Mouse (Mus musculus) lung, postnatal 14 days (tissue): ENCODE results near the gene Zc2hc1c.
"Not testable (repeated sequence)": the region's sequence is repeated elsewhere in the genome, so short reads cannot be mapped to it uniquely, and the experiment has no call there.

Experiments
- DNase-seq: peaks from one replicate; pipeline ENCODE4 v3.0.0; 2021

Zc2hc1c gene

DNA sequence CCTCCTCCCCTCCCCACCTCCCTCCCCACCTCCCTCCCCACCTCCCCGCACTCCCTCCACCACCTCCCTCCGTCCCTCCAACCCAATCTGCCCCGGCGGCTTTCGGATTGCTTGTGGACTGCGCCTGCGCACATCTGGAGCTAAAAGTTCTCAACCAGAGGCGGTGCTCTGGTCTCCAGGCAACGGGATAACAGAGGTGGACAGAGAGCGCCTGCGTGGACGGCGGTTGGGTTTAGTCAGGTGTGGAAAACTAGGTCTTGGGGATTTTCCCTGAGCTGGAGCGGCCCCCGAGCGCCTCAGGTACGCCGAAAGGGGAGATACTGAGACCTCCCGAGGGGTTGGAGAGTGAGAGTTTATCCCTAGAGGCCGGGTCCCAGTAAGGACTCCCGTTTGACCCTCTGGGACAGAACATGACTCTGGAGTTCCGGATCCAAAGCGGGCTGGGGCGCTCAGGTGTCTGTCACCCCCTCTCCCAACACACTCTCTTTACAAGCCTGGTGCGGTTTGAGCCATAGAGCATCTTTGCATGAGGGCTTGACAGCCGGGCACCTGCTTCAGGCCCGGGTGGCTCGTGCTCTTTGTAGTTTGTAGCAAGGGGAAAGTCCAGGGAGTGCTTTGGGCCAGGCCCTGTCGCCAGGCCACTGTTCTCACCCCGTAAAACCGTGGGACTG lies at the start of gene Zc2hc1c:
Gene Zc2hc1c (plus strand): TSS at position 106 of the 671 bp plus-strand sequence.
- peak; percentile 91 for DNase-seq

DNA sequence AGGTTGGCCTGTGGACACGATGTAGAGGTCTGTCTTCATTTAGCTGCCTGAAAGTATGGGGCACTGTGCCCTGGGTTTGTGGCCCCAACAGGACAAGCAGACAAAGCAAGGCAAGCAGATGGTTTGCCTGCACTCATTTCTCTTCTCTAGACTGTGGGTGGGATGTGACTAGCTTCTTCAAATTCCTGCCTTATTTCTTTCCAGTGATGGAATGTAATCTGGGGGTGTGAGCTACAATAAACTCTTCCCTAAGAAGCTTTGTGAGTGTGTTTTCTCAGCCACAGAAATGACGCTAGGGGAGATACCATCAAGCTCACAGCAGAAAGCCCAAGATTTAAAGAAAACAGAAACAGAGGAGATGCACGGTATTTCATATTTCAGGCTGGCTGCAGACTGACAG lies 36.3 kb upstream of the Zc2hc1c start:
- DNase-seq, result no peak

DNA sequence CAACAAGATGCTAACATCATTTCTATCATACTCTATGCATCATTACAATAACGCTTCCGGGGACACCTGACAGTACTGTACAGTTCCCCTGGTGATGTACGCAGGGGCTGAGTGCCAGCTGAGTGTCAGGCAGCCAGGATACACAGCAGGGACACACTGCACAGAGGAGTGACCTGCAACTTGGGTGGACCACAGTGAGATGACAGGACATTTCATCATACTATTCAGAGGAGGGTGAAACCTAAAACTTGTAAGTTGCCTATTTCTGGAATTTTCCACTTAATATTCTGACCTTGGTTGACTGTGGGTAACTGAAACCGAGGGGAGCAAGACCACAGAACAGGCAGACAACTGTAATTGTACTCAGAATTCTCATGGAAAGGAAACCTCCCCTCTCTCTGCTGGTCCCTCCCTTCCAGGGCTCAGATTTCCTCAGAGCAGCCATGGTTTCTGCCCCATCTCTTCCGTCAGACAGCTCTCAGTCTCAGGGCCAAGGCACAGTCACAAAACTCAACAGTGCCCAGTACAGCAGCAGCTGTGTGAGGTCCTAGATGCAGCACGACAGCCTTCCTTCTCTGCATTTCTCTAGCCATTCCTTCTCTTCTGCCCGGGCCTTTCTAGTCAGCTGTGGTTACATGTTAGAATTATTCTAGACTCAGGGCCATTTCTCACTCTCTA lies 32.2 kb upstream of the Zc2hc1c start:
- DNase-seq, result no peak

DNA sequence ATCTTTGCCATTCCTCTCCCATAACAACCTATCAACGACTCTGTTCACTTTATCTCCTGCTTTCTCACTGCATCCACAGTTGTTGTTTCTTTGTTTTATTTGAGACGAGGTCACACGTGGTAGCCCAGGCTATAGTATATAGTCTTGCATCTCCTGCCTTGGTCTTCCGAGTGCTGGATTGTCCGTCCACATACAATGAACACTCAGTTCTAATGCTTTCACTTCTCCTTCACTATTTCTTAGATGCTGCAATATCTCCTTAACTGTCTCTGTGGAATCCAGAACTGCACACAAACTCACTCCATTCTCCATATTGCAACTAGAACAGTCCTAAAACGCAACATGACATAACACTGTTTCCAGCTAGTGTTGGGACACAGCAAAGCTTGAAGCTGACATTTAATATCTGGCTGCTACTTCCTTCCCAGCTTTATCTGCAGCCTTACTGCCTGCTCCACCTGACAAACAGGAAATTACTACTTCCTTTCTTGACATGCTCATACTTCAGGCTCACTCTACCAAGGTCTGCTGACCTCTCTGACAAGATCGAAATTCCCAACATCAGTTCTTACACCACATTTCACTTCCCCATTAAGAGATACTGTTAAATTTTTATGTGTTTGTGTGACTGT lies 31.3 kb upstream of the Zc2hc1c start:
- no peak for DNase-seq

DNA sequence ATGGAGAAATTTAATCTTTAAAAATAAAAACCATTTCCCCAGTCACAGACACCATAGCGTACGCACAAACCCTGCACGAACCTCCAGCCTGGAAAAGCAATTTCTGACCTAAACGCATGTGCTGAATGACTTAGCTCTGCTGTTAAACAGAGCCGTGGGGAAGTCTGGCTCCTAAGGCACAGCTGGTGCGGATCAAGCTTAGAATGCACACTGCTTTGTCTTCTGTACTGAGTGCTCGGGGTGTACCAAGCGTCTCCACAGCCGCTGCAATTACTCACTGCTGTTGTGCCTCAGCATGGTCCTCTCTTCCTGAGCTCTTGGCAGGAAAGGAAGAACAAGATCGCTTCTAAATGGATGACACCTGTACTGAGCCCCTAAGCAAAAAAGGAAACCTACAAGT lies 25.9 kb upstream of the Zc2hc1c start:
- DNase-seq, result no peak

DNA sequence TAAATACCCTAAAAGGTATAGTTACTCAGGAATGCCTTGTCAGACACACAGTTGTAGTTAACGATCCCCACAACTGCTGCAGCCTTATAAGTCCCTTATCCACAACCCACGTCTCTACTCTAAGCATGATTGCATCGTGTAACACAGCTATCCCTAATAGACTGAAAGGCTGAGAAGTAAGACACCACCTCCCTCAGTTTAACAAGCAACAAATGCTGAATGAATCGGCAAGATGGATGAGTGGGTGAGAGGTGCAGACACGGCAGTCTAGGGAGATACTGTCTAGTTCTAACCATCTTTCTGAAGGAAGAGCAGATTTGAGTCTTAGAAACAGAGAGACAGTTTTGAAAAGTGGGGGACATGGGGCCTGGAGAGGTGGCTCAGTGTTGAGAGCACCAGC lies 25.2 kb upstream of the Zc2hc1c start:
- DNase-seq, result no peak

DNA sequence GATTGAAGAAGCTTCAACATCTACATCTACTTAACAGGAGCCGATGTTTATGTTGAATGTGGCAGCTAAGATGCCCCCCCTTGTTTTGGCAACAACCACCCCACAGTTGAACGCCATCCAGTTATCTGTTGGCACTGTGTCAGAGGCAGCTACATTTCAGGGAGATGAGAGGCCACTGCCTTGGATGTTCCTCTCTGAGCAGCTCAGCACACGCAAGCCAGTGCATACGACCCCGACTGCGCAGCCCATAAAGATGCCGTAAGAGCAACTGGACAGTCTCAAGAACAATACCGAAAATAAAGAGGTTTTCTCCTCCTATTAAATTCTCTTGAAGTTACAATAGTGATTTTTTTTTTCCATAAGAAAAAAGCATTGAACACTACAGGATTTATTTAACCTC lies 23.9 kb upstream of the Zc2hc1c start:
- no peak for DNase-seq

DNA sequence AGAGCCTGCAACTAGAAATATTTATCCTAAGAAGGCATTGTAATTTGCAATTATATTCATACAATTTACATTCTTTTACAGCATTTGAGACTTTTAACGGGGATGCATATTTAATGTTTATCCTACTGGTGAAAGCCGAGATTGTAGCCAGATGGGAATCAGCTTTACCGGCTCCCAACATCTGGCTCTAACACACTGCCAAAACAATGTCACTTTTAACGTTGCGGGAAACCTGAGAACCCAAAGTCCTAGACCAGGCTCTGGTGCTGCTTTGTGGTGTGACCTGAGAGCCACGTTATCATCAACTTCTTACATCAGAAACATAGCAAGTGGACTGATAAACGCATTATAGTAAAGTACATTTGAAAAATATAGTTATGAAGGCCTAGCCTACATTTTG lies 23.5 kb upstream of the Zc2hc1c start:
- DNase-seq, result no peak

DNA sequence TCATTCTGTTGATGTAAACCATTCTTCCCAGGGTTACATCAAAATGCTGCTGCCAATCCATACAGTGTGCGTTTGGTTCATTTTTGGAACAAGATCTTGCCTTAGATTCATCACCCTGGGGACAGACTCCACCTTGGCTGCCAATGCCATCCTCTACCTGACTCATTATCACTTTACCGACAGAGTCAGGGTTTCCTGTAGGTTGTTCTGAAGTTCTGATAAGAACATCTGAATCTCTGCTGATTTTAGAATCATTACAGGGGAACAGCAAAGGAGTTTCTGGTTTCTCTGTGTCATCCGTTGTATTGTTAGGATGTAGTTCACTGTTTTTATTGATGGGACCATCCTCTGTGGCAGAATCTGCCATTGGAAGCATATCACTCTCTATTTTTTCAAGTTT lies 22.1 kb upstream of the Zc2hc1c start:
- DNase-seq, result no peak

DNA sequence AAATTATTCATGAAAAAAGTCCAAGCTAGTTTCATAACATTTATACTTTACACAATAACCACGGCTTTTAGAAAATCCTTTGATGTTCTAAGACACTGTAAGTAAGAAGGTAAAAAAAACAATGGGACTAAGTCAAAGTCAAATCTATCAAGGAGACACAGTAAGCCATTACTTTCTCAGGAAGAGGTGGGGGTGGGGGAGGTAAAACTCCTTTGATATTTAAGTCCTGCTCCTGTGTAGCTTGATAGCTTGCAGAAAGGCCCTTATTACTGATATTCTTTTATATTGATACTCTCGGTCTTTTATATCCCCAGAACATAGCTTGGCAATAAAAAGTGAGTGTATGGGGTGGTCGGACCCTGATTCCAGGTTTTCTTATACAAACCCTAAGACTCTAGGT lies 18.6 kb upstream of the Zc2hc1c start:
- DNase-seq, result no peak

DNA sequence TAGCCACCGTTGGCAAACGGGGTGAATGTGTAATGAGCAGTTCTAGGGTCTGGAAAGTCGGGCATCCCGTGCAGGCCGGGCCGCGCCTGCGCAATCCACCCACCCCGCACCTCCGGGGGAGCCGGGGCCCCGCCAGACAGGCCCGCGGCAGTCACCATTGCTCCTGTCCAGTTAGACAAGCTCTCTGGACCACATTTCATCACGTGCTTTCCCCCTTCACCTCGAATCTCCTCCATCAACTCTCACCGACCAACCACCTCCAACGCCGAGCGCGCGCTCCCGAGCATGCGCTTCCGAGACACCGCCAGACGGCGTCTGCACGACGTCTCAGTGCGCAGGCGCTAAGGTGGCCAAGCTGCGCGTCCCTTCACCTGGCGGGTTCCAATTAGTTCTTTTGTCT lies 18.1 kb upstream of the Zc2hc1c start, which contains the start of gene Mlh3:
Gene Mlh3 (minus strand): TSS at position 281 of the 400 bp plus-strand sequence.
- peak; percentile 84 for DNase-seq

DNA sequence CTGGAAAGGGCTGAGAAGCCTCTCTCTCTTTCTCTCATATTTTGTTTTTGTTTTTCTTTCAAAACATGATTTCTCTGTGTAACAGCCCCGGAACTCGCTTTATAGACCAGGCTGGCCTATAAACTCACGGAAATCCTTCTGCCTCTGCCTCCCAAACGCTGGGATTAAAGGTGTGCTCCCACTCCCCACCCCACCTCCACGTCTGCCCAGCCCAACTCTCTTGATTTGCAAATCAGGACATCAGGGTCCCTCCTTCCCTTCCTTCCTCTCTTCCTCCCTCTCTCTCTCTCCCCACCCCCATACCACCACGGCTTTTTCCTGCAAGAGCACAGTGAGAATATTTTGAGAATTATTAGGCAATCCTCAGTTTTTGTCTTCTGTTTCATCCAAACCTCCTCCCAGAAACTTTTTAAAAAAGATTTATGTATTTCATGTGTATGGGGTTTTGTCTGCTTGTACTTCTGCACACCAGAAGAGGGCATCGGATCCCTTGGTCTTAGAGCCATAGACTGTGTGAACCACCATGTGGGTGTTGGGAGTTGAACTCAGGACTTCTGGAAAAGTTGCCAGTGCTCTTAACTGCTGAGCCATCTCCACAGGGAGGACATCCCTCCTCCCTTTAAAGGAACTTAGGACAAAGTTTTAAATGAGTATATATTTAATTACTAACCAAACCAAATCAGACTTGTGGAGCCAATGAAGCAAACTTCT lies 17.1 kb upstream of the Zc2hc1c start:
- DNase-seq, result no peak

DNA sequence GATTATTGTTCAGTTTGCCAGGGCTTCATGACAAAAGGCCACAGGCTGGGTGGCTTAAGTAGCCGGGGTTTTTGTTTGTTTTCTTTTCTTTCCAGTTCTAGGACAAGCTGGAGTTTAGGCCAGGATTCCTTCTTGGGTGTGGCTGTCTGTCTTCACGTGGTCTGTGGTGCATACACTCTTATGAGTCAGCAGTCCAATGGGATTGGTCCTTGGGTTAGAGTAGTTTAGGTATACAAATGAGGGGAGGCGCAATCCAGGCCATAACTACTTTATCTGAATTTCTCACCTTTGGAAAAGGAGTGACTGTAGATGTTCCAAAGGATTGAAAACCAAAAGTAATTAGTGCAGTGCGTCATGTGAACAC lies 16.6 kb upstream of the Zc2hc1c start:
- no peak for DNase-seq

DNA sequence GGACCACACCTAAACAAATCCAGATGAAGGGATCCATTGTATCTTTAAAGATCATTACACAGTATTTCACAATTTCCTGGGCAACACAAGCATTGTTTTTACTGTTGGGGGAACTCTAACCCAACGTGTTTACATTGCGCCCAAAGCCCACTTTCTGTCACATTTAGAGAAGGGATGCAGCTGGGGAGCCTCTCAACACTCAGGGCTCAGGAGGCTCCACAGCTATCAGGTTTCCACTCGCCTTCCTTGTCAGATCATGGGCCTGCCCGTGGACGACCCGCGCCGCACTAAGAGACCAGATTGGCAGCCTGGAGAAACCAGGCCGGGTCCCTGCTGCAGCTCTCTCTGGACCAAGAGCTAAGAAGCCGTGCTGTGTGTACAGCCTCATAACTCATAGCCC lies 14.9 kb upstream of the Zc2hc1c start:
- no peak for DNase-seq

DNA sequence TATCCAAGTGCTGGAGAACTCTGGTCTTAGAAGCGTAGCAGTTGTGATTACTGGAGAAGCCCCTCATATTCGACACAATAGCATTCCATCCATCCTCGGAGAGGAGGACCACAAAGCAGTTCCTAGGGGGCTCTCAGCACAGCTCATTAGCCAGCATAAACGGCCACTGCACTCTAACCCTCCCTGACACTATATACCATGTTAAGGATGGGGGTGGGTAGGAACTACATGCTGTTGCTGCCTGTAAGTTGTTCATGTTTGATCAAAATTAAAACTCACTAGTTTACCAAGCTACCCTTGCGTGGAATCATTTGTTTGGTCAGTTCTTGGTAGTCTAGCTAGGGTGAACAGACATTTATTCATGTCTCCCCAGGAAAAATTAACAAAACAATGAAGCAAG lies 12.1 kb upstream of the Zc2hc1c start:
- DNase-seq, result no peak

DNA sequence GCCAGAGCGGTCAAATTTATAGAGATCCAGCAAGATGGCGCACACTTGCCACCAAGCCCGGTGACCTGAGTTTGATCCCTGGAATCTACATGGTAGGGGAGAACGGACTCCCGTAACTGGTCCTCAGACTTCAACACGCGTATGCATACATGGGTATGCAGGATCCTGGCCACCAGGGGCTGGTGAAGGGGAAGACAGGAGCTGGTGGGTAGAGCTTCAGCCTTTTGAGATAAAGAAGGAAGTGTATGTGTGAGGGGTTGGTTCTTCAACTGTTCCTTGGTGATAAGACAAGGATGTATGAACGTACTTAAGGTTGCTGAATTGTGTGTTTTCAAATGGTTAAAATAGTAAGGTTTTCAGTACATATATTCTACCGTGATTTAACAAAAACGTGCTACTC lies 9.5 kb upstream of the Zc2hc1c start:
- DNase-seq, result no peak

DNA sequence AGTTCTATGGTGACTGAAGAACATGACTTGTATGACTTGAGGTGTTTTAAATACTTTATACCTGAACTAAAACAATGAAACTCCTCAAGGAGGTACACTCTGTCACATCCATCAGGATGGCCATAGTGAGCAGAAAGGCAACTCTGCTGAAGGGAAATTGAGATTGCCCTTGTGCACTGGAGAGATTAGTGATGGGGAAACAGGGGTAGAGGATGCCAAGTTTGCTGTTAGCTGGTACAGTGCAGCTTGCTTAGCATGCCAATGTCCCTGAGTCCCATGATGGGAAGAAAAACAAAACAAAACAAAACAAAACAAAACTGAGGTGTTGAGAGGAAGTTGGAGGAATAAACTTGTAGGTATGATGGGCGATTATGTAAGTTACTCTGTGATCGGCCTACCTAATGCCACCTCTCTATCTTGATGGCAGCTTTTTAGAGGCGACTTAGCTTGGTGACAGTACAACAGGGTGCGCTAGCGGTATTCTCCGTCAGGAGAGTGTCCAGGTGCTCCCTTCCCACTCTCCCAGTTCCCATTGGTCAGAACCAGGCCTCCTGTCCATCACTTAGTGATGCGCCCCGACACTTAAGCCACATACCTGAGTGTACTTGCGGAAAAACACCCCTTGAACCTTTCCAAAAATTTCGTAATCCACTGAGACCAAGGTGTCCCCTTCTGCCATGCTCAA lies 8.9 kb upstream of the Zc2hc1c start:
- DNase-seq, result no peak

DNA sequence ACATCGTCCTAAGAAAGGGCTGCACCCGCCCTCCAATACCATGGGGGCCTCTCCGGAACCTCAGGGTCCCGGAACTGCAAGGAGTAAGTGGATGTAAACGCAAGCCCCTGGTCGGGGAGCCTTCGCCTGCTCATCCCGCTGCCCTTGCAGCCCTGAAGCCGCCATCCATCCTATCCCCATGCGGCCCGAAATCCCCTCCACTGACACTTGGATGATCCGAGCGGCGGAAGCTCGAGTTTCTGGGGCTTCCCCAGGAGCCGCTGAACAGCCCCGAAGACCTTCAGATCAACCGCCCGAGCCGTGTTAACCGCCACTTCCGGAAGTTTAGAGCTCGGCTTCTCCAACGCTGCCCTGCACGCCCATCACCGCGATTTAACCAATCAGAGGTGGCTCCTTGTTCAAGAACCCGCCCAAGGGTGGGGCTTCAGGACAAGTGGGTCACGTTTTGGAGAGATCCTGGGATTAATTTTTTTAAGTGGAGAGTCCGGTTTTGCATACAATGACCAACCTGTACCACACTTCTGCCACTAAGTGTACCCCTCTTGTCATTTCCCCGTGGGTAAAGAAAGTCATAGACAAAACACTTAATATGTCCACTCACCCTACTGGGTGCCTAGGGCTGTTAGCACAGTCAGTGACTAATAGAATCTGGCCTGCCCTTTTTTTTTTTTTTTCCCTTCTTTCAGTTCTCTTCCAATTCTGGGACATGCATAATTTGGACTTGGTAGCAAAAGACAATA lies 8.1 kb upstream of the Zc2hc1c start:
- peak; percentile 97 for DNase-seq

DNA sequence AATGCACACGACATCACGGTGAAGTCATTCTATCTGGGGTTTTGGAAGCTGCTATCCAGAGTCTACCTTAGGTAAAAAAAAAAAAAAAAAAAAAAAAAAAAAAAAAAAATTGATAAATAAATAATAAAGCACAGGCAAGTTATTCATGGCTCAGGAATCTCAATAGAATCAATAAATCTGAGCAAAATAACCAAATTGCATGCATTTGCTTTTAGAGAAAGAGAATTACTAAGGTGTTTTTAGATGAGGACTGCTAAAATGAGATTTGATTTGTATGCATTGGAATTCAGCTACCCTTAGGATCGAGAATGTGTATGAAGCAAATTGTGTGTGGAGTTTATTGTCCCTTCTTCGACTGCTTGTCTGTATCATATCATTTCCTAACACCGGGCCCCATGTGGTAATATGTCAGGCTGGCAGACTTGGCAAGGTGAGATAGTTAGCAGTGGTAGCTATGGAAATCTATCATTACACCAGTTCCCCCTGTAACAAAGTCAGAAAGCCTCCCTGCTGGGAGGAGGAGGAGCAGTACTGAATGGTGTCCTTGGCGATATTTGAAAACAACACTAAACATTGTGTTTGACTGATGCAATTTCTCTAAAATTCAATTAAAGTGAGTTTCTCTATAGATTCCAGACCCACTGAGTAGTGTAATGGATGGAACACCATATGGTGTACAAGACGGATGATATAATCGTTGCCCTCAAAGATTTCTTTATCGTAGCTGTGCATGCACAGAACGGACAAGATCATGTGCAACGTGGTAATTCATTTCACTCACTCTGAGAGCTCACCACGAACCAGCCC lies 7.3 kb upstream of the Zc2hc1c start:
- no peak for DNase-seq

DNA sequence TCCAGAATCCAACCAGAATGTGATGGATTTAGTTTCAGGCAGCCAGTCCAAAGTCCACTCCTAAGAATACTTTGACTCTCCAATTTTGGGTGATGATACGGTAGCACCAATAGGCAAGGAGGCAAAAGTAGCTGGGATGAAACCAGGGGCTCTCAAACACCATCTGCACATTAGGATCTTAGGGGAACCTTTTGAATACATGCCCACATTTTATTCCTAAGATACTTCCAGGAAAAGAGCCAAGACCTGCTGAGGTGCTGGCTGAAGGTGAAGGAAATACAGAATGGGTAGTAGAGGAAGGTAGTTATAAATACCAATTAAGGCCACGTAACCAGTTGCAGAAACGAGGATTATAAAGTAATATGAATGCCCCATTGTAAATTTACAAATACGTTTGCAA lies 6.6 kb upstream of the Zc2hc1c start:
- not testable (repeated sequence) for DNase-seq

DNA sequence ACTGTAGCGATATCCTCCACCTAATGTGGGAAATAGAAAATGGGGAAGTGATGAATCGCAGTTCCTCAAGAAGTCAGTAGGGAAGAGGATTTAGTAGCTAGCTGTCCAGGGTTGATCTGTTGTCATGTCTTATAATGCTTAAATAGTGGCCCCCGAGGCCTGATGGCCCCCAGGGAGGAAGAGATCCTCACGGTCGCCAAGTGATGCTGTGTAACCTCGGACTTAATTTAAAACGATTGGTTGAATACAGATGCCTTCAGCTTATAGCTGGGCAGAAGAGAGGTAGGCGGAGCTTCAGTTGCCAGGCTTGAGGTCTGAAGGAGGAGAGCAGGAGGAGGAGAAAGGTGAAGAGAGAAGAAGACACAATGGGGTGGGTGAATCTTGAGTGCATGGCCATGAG lies 4.1 kb upstream of the Zc2hc1c start:
- DNase-seq, result no peak

DNA sequence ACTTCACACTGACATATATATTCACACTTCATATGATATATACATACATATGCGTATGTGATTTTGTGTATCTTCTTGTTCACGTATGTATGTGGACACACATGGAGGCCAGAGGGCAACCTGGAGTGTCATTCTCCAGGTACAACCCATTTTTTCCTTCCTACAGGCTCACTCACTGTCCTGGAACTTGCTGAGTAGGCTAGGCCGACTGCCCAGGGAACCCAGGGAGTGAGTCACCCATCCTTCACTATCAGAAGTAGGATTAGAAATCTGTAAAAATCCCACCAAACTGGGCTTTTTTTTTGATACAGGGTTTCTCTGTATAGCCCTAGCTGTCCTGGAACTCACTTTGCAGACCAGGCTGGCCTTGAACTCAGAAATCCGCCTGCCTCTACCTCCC lies 3.4 kb upstream of the Zc2hc1c start:
- no peak for DNase-seq
